Mouse (Mus musculus): Measurements from ENCODE around the gene Patl1. TPM values are rescaled to one million over a fixed set of nuclear protein-coding genes. Genes with fewer than 3 reads are reported as not detected.
"Not testable (repeated sequence)": the region's sequence is repeated elsewhere in the genome, so short reads cannot be mapped to it uniquely, and the experiment has no call there.

The Patl1 gene
- 100 to 1,000 TPM in 7 of 26 experiments, 10 to 100 TPM in 19; 52.9 to 143 (median 76.6) TPM for total RNA-seq (2018; cell fraction: chromatin; rRNA removed)
- total RNA-seq (2018; cell fraction: cytosol; rRNA removed) = 10 to 100 TPM; 36.3 to 59.5 (median 42.6) TPM
- total RNA-seq (2018; cell fraction: nucleus; rRNA removed) = 100 to 1,000 TPM in 4 of 26 experiments, 10 to 100 TPM in 22; 47.0 to 118 (median 66.9) TPM
- 29.2 to 49.7 TPM (median 30.6 TPM) in 3 replicates for polyA plus RNA-seq (2018)

GRCm38 (mm10) chr19:11912037-11912532 lies at the start of gene Patl1:
Gene Patl1, plus strand, starts transcription at chr19:11912399.
- under 1% methylated on average over 39 of the region's 53 CpGs for WGBS (ENCODE audit: missing documents)
- peak within 1 kb of the TSS; percentile 96 for H3K27ac ChIP-seq
- H3K36me3 ChIP-seq (ENCODE audit: inconsistent target) = peaks cover 11% of the 10 kb centered on the region; the same call in 1 of the 2 replicates
- H3K79me2 ChIP-seq (ENCODE audit: inconsistent target) = peaks cover 54% of the 10 kb centered on the region
- H3K4me3 ChIP-seq (ENCODE audit: inconsistent target) = peak within 1 kb of the TSS; percentile 76

DNA sequence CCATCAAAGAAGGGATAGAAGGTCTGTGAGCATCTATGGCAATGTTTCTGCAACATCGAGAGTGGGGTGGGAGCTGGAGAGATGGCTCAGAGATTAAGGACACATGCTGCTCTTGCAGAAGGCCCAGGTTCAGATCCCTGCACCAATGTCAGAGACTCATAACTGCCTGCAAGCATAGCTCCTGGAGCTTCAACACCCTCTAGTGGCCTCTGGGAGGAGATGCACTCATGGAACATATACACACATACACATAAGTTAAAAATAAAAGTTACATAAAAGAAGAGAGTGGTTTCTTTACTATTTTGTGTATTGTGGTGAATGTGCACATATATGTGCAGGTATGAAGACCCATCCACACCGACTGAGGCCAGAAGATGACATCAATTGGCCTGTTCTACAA lies 44.4 kb upstream of the Patl1 start:
- Histone ChIP-seq H3K4me3 (ENCODE audit: inconsistent target) (no peak overlapping the region), H3K79me2 (ENCODE audit: inconsistent target) (no peaks in the 10 kb centered on the region), H3K27ac (no peak overlapping the region), H3K36me3 (ENCODE audit: inconsistent target) (no peaks in the 10 kb centered on the region)
- 96% methylated on average over 2 of the region's 2 CpGs for WGBS (ENCODE audit: missing documents)

DNA sequence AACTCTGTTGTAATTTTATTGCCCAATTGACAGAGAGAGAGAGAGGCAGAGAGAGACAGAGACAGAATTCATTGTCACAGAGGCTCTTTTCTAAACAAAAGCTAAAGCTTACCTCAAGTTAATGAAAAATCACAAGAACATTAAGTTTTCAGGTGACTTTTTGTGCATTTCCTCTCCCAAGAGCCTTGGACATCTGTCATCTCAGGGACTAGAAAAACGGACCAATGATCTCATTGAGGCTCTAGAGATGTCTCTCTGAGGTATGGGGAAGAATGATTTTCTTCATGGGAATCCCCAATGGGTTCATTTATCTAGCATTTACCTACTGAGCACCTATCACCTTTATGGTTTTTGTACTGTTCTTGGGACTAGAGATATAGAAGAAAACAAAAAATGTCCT lies 37.2 kb upstream of the Patl1 start, which contains the start of gene Olfr1419:
Olfr1419 (minus strand) TSS at position 101 of the 400 bp plus-strand sequence.
- WGBS (ENCODE audit: missing documents) = 69% methylated on average over 1 of the region's 1 CpGs
- H3K36me3 ChIP-seq (ENCODE audit: inconsistent target) = no peaks in the 10 kb centered on the region
- H3K79me2 ChIP-seq (ENCODE audit: inconsistent target) = no peaks in the 10 kb centered on the region

GRCm38 (mm10) chr19:11878404-11878803 lies 33.8 kb upstream of the Patl1 start:
- not testable (repeated sequence) for H3K27ac ChIP-seq; H3K4me3 ChIP-seq (ENCODE audit: inconsistent target); H3K79me2 ChIP-seq (ENCODE audit: inconsistent target); H3K36me3 ChIP-seq (ENCODE audit: inconsistent target)
- 79% methylated on average over 13 of the region's 22 CpGs for WGBS (ENCODE audit: missing documents)

More for the DNA sequence above, 37.2 kb upstream of the Patl1 start, which contains the start of gene Olfr1419:
- Histone ChIP-seq H3K4me3 (ENCODE audit: inconsistent target) (no peak within 1 kb of the TSS), H3K27ac (no peak within 1 kb of the TSS)

GRCm38 (mm10) chr19:11886265-11886664 lies 25.9 kb upstream of the Patl1 start, which contains the start of gene Olfr1420:
Gene Olfr1420, plus strand, starts transcription at chr19:11886565.
- H3K79me2 ChIP-seq (ENCODE audit: inconsistent target) = no peaks in the 10 kb centered on the region
- 100% methylated on average over 1 of the region's 1 CpGs for WGBS (ENCODE audit: missing documents)
- no peaks in the 10 kb centered on the region for H3K36me3 ChIP-seq (ENCODE audit: inconsistent target)

GRCm38 (mm10) chr19:11911021-11911420 lies 1.2 kb upstream of the Patl1 start:
- Histone ChIP-seq H3K4me3 (ENCODE audit: inconsistent target) (peak overlapping the region; percentile 67), H3K79me2 (ENCODE audit: inconsistent target) (peaks cover 43% of the 10 kb centered on the region), H3K27ac (peak overlapping the region; percentile 96), H3K36me3 (ENCODE audit: inconsistent target) (peaks cover 11% of the 10 kb centered on the region; the same call in 1 of the 2 replicates)
- 79% methylated on average over 5 of the region's 5 CpGs for WGBS (ENCODE audit: missing documents)

More at GRCm38 (mm10) chr19:11886265-11886664, 25.9 kb upstream of the Patl1 start, which contains the start of gene Olfr1420:
- Histone ChIP-seq H3K4me3 (ENCODE audit: inconsistent target) (no peak within 1 kb of the TSS), H3K27ac (no peak within 1 kb of the TSS)

DNA sequence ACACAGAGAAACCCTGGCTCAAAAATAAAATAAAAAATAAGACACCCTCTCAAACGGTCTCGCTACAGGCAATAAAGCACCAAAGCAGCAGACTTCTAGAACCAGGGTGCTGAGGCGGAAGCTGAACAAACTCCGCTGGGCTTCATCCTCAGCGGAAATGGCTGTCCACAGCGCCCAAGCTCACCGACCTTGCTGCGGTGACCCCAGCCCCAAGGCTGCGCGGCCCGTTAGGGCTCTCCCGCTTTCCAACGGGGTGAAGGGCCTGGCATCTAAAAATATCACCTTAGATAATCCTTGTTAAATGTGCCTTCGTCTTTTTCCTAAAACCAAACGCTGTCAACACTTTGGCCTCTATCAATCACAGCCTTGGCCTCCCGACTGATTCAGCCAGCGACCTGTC lies 596 bp upstream of the Patl1 start:
- Histone ChIP-seq H3K27ac (peak overlapping the region; percentile 96), H3K4me3 (ENCODE audit: inconsistent target) (peak overlapping the region; percentile 67), H3K36me3 (ENCODE audit: inconsistent target) (peaks cover 11% of the 10 kb centered on the region; the same call in 1 of the 2 replicates), H3K79me2 (ENCODE audit: inconsistent target) (peaks cover 49% of the 10 kb centered on the region)
- WGBS (ENCODE audit: missing documents) = 3% methylated on average over 16 of the region's 17 CpGs

- under 1% methylated on average over 43 of the region's 54 CpGs for WGBS (ENCODE audit: missing documents)
- H3K27ac ChIP-seq = peak overlapping the region; percentile 65
- H3K36me3 ChIP-seq (ENCODE audit: inconsistent target) = peaks cover 11% of the 10 kb centered on the region; the same call in 1 of the 2 replicates
- peaks cover 59% of the 10 kb centered on the region for H3K79me2 ChIP-seq (ENCODE audit: inconsistent target)
- peak overlapping the region; percentile 76 for H3K4me3 ChIP-seq (ENCODE audit: inconsistent target)
Observed at GRCm38 (mm10) chr19:11912533-11913121, 428 bp downstream of the Patl1 start.

DNA sequence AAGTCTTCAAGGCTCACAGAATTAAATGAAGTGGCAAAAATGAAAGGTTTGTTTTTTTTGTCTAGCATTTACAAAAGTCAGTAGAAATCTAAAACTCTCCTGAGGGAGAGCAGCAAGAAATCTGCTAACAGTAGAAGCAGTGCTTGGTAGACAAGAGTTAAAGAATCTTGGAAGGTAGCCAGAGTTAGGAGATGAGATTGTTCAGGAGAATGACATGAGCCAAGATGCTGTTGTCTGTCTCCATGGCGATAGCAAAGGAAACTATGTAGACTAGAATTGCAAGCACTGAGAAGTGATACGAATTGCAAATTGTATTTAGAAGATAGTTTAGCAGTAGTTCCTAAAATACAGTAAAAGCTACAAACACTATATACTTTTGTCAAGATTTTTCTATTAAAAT lies 3.6 kb downstream of the Patl1 start:
- peaks cover 87% of the 10 kb centered on the region for H3K79me2 ChIP-seq (ENCODE audit: inconsistent target)
- H3K27ac ChIP-seq = no peak overlapping the region
- peaks cover 20% of the 10 kb centered on the region; the same call in 1 of the 2 replicates for H3K36me3 ChIP-seq (ENCODE audit: inconsistent target)
- H3K4me3 ChIP-seq (ENCODE audit: inconsistent target) = no peak overlapping the region
- 52% methylated on average over 2 of the region's 2 CpGs for WGBS (ENCODE audit: missing documents)

DNA sequence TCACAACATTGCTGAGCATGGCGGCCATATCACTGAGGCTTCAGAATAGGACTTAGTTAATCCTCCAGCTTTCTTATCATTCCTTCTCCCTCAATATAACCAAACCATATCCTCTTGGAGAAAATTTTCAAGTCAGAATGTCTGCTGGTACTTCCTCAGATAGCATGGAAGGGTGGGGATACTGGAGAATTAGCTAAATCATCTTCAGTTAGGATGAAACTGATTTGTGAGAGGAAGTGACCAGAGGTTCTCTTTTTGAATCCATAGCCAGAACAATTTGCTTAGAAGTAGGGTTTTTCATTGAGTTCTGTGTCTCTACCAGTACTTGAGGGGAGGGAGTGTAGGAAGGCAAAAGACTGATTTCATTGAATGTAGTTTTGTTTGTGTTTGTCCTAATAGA lies 9.9 kb downstream of the Patl1 start:
- peaks cover 51% of the 10 kb centered on the region for H3K36me3 ChIP-seq (ENCODE audit: inconsistent target)
- 83% methylated on average over 1 of the region's 1 CpGs for WGBS (ENCODE audit: missing documents)
- no peak overlapping the region for H3K4me3 ChIP-seq (ENCODE audit: inconsistent target)
- H3K27ac ChIP-seq = no peak overlapping the region
- peaks cover 42% of the 10 kb centered on the region for H3K79me2 ChIP-seq (ENCODE audit: inconsistent target)

DNA sequence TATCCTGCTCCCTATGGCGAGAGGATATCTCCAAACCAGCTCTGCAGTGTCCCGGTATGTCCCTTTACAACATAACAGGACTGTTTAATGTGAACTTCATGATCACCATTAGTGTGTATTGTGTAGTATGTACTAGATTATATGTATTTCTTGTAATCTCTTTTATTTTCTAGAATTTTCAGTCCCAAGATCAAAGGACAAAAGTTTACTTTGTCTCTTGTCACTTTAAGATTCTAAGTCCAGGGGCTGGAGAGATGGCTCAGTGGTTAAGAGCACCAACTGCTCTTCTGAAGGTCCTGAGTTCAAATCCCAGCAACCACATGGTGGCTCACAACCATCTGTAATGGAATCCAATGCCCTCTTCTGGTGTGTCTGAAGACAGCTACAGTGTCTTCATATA lies 10.3 kb downstream of the Patl1 start:
- 93% methylated on average over 2 of the region's 2 CpGs for WGBS (ENCODE audit: missing documents)
- Histone ChIP-seq H3K36me3 (ENCODE audit: inconsistent target) (peaks cover 55% of the 10 kb centered on the region), H3K79me2 (ENCODE audit: inconsistent target) (peaks cover 37% of the 10 kb centered on the region)
- not testable (repeated sequence) for H3K4me3 ChIP-seq (ENCODE audit: inconsistent target); H3K27ac ChIP-seq

GRCm38 (mm10) chr19:11926380-11926779 lies 14.2 kb downstream of the Patl1 start:
- H3K27ac ChIP-seq = no peak overlapping the region
- 92% methylated on average over 2 of the region's 2 CpGs for WGBS (ENCODE audit: missing documents)
- peaks cover 12% of the 10 kb centered on the region; the same call in 1 of the 2 replicates for H3K79me2 ChIP-seq (ENCODE audit: inconsistent target)
- no peak overlapping the region for H3K4me3 ChIP-seq (ENCODE audit: inconsistent target)
- peaks cover 71% of the 10 kb centered on the region for H3K36me3 ChIP-seq (ENCODE audit: inconsistent target)

- peaks cover 10% of the 10 kb centered on the region; the same call in 1 of the 2 replicates for H3K79me2 ChIP-seq (ENCODE audit: inconsistent target)
- H3K4me3 ChIP-seq (ENCODE audit: inconsistent target) = no peak overlapping the region
- WGBS (ENCODE audit: missing documents) = 79% methylated on average over 4 of the region's 4 CpGs
- peaks cover 80% of the 10 kb centered on the region for H3K36me3 ChIP-seq (ENCODE audit: inconsistent target)
- no peak overlapping the region for H3K27ac ChIP-seq
Observed at GRCm38 (mm10) chr19:11928025-11928748, 16.0 kb downstream of the Patl1 start.

DNA sequence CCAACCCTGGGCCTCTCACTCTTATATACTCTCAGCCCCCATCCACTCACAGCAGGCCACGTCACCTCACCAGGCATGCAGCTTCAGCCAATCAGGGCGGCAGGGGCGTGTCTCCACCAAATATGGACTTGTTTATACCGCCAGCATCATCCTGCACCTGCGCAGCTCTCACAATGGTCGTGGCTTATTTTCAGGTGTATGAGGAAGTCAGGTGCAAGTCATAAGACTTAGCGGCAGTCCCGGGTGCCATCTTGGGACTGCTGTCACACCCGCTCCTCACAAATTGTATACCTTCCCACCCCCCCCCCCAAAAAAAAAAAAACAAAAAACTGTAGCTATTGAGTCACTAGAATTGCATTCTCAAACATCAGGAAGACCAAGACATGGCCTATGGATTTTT lies 34.3 kb downstream of the Patl1 start:
- 98% methylated on average over 8 of the region's 9 CpGs for WGBS (ENCODE audit: missing documents)
- not testable (repeated sequence) for H3K79me2 ChIP-seq (ENCODE audit: inconsistent target); H3K4me3 ChIP-seq (ENCODE audit: inconsistent target); H3K27ac ChIP-seq
- H3K36me3 ChIP-seq (ENCODE audit: inconsistent target) = peaks cover 37% of the 10 kb centered on the region
